8 mouse cellular contexts compared by ENCODE assay signal in the genomic region with DNA sequence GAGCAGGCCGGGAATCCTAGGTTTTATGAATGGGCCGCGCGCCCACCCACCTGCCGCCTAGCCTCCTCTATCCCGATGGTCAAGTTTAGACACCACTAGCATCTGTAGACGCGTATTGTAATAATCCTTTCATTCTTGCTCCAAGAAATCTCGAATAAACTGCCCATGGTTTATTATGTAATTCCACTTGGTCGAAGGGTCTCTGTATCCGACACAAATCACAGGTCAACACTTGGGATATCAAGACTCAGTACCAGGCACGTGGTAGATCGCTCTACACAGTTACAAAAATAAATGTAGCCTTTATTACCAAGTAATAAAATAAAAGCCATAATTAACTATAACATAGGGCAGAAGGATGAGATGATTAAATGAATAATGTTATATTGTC. TPM values are rescaled to one million over a fixed set of nuclear protein-coding genes. Genes with fewer than 3 reads are reported as not detected.
A peak's percentile ranks its signal among the peaks of the same experiment; 100 is the strongest.
DNase-seq lines count a peak whose midpoint lies in the region; ATAC-seq and TF ChIP-seq lines count a peak whose summit lies in the region.

No protein-coding gene starts in this region.

- H3K4me1 ChIP-seq in embryonic facial prominence, embryonic 12.5 days = peaks cover 16% of the 10 kb centered on the region; the same call in 1 of the 2 replicates
- H3K4me1 ChIP-seq in hindbrain, postnatal 0 days (ENCODE audit: insufficient read depth, low read length) = peaks cover 17% of the 10 kb centered on the region
- H3K4me1 ChIP-seq in midbrain, embryonic 16.5 days (ENCODE audit: control insufficient read depth, insufficient read depth, low read length) = peaks cover 20% of the 10 kb centered on the region

- peak overlapping the region; percentile 72 for H3K4me3 ChIP-seq in layer of hippocampus, adult 2 months
- H3K4me3 ChIP-seq in embryonic facial prominence, embryonic 12.5 days = peak overlapping the region; percentile 66
- H3K4me3 ChIP-seq in hindbrain, postnatal 0 days (ENCODE audit: low read length) = peak overlapping the region; percentile 75
- H3K4me3 ChIP-seq in midbrain, embryonic 16.5 days (ENCODE audit: low read depth, low read length) = peak overlapping the region; percentile 58

- DNase-seq in layer of hippocampus, adult 2 months (ENCODE audit: low spot score in 2 of 2) = no peak
- no peak for DNase-seq in layer of hippocampus, adult 18-20 months (ENCODE audit: low spot score in 2 of 2)
- no peak for DNase-seq in hindbrain, postnatal 0 days (ENCODE audit: low spot score)
- DNase-seq in left cerebral cortex, adult 11 months (ENCODE audit: low spot score) = no peak
- no peak for DNase-seq in spleen, postnatal 14 days (ENCODE audit: low spot score in 2 of 2)
- no peak for DNase-seq in urinary bladder, adult 2 months (ENCODE audit: low spot score)

- peak overlapping the region; percentile 98 for H3K27ac ChIP-seq in layer of hippocampus, adult 2 months
- no peak overlapping the region for H3K27ac ChIP-seq in embryonic facial prominence, embryonic 12.5 days
- 0 out of 2 replicates have a peak overlapping the region, but pooled peaks have one; percentile 98 for H3K27ac ChIP-seq in hindbrain, postnatal 0 days
- H3K27ac ChIP-seq in midbrain, embryonic 16.5 days (ENCODE audit: low read length) = peak overlapping the region; percentile 98

- peak; percentile 13; the same call in 1 of the 2 replicates for ATAC-seq in embryonic facial prominence, embryonic 12.5 days (ENCODE audit: insufficient number of reproducible peaks, insufficient read depth, low FRiP score, low TSS enrichment)
- ATAC-seq in hindbrain, postnatal 0 days = no peak
- no peak for ATAC-seq in midbrain, embryonic 16.5 days

- peak overlapping the region; percentile 43 for H3K4me2 ChIP-seq in embryonic facial prominence, embryonic 12.5 days (replicated peaks)
- peak overlapping the region; percentile 78 for H3K4me2 ChIP-seq in hindbrain, postnatal 0 days (ENCODE audit: low read depth, low read length)
- H3K4me2 ChIP-seq in midbrain, embryonic 16.5 days (ENCODE audit: low read length) = peak overlapping the region; percentile 52

- no peak overlapping the region for H3K9ac ChIP-seq in embryonic facial prominence, embryonic 12.5 days
- no peak overlapping the region for H3K9ac ChIP-seq in hindbrain, postnatal 0 days (replicated peaks; ENCODE audit: low read length)
- peak overlapping the region; percentile 82; the same call in 1 of the 2 replicates for H3K9ac ChIP-seq in midbrain, embryonic 16.5 days (ENCODE audit: low read depth, low read length)

- WGBS in embryonic facial prominence, embryonic 12.5 days = 13% methylated on average over 13 of the region's 13 CpGs
- 8% methylated on average over 13 of the region's 13 CpGs for WGBS in hindbrain, postnatal 0 days
- 12% methylated on average over 13 of the region's 13 CpGs for WGBS in midbrain, embryonic 16.5 days

- no peaks in the 10 kb centered on the region for H3K9me3 ChIP-seq in embryonic facial prominence, embryonic 12.5 days
- H3K9me3 ChIP-seq in hindbrain, postnatal 0 days (ENCODE audit: low read length) = no peaks in the 10 kb centered on the region
- no peaks in the 10 kb centered on the region for H3K9me3 ChIP-seq in midbrain, embryonic 16.5 days (replicated peaks; ENCODE audit: control insufficient read depth, low read length, poor library complexity, severe bottlenecking)

- peaks cover 37% of the 10 kb centered on the region for H3K36me3 ChIP-seq in embryonic facial prominence, embryonic 12.5 days
- peaks cover 27% of the 10 kb centered on the region for H3K36me3 ChIP-seq in hindbrain, postnatal 0 days (ENCODE audit: insufficient read depth, low read length)
- H3K36me3 ChIP-seq in midbrain, embryonic 16.5 days (ENCODE audit: control insufficient read depth, insufficient read depth, low read length) = peaks cover 23% of the 10 kb centered on the region

- no peaks in the 10 kb centered on the region for H3K27me3 ChIP-seq in embryonic facial prominence, embryonic 12.5 days
- H3K27me3 ChIP-seq in hindbrain, postnatal 0 days (ENCODE audit: insufficient read depth, low read length) = no peaks in the 10 kb centered on the region
- no peaks in the 10 kb centered on the region for H3K27me3 ChIP-seq in midbrain, embryonic 16.5 days (ENCODE audit: control insufficient read depth, insufficient read depth, low read depth, low read length)

- TF ChIP-seq CTCF in layer of hippocampus, adult 2 months (conservative IDR thresholded peaks at IDR 0.05) = no peak
- TF ChIP-seq CTCF in hindbrain, postnatal 0 days (IDR thresholded peaks at IDR 0.05; ENCODE audit: low read depth) = no peak

RNA-seq across cellular contexts. Expression of a gene that starts 0.8 kb away (rescaled TPM):
- 100 to 1,000 TPM; 106 to 109 TPM for total RNA-seq in layer of hippocampus, adult 2 months (2021)
- total RNA-seq in layer of hippocampus, adult 18-20 months (2021) = 100 to 1,000 TPM; 114 to 115 TPM
- polyA plus RNA-seq in embryonic facial prominence, embryonic 12.5 days (2016; fragmentation: Nextera tagmentation; extraction: Ambion mirVana) = 2.6 and 3.0 TPM in 2 replicates
- 127 TPM in 2 replicates for total RNA-seq in hindbrain, postnatal 0 days (2014; rRNA removed)
- polyA plus RNA-seq in hindbrain, postnatal 0 days (2015; fragmentation: Nextera tagmentation; extraction: Ambion mirVana) = 4.3 and 5.1 TPM in 2 replicates
- 5.0 and 5.1 TPM in 2 replicates for polyA plus RNA-seq in midbrain, embryonic 16.5 days (2015; fragmentation: Nextera tagmentation; extraction: Ambion mirVana)
- polyA plus RNA-seq in urinary bladder, adult 2 months (2012; rRNA removed) = 17.2 and 19.1 TPM in 2 replicates

RNA-seq across cellular contexts. Expression of a gene that starts 21.0 kb away (rescaled TPM):
- 10 to 100 TPM; 20.1 to 20.6 TPM for total RNA-seq in layer of hippocampus, adult 2 months (2021)
- 10 to 100 TPM; 18.6 to 23.2 TPM for total RNA-seq in layer of hippocampus, adult 18-20 months (2021)
- 23.1 and 24.8 TPM in 2 replicates for polyA plus RNA-seq in embryonic facial prominence, embryonic 12.5 days (2016; fragmentation: Nextera tagmentation; extraction: Ambion mirVana)
- 13.3 and 14.2 TPM in 2 replicates for total RNA-seq in hindbrain, postnatal 0 days (2014; rRNA removed)
- 11.9 and 12.9 TPM in 2 replicates for polyA plus RNA-seq in hindbrain, postnatal 0 days (2015; fragmentation: Nextera tagmentation; extraction: Ambion mirVana)
- 15.9 and 17.2 TPM in 2 replicates for polyA plus RNA-seq in midbrain, embryonic 16.5 days (2015; fragmentation: Nextera tagmentation; extraction: Ambion mirVana)
- polyA plus RNA-seq in urinary bladder, adult 2 months (2012; rRNA removed) = 15.3 and 16.6 TPM in 2 replicates

RNA-seq across cellular contexts. Expression of a gene that starts 30.4 kb away (rescaled TPM):
- 1 to 10 TPM; 1.3 to 2.4 TPM for total RNA-seq in layer of hippocampus, adult 2 months (2021)
- total RNA-seq in layer of hippocampus, adult 18-20 months (2021) = 1 to 10 TPM; 1.1 to 1.2 TPM
- 0.39 TPM in 1 of 2 replicates, not detected in the other for polyA plus RNA-seq in embryonic facial prominence, embryonic 12.5 days (2016; fragmentation: Nextera tagmentation; extraction: Ambion mirVana)
- total RNA-seq in hindbrain, postnatal 0 days (2014; rRNA removed) = not detected in 2 replicates
- not detected in 2 replicates for polyA plus RNA-seq in hindbrain, postnatal 0 days (2015; fragmentation: Nextera tagmentation; extraction: Ambion mirVana)
- polyA plus RNA-seq in midbrain, embryonic 16.5 days (2015; fragmentation: Nextera tagmentation; extraction: Ambion mirVana) = 0.74 TPM in 1 of 2 replicates, not detected in the other
- polyA plus RNA-seq in urinary bladder, adult 2 months (2012; rRNA removed) = 0.13 and 0.41 TPM in 2 replicates

RNA-seq across cellular contexts. Expression of a gene that starts 36.9 kb away (rescaled TPM):
- 100 to 1,000 TPM; 361 to 374 TPM for total RNA-seq in layer of hippocampus, adult 2 months (2021)
- 100 to 1,000 TPM; 367 to 379 TPM for total RNA-seq in layer of hippocampus, adult 18-20 months (2021)
- polyA plus RNA-seq in embryonic facial prominence, embryonic 12.5 days (2016; fragmentation: Nextera tagmentation; extraction: Ambion mirVana) = 474 and 481 TPM in 2 replicates
- total RNA-seq in hindbrain, postnatal 0 days (2014; rRNA removed) = 124 and 141 TPM in 2 replicates
- 351 and 362 TPM in 2 replicates for polyA plus RNA-seq in hindbrain, postnatal 0 days (2015; fragmentation: Nextera tagmentation; extraction: Ambion mirVana)
- 267 and 286 TPM in 2 replicates for polyA plus RNA-seq in midbrain, embryonic 16.5 days (2015; fragmentation: Nextera tagmentation; extraction: Ambion mirVana)
- 911 and 1,027 TPM in 2 replicates for polyA plus RNA-seq in urinary bladder, adult 2 months (2012; rRNA removed)

RNA-seq across cellular contexts. Expression of a gene that starts 42.1 kb away (rescaled TPM):
- total RNA-seq in layer of hippocampus, adult 2 months (2021) = 100 to 1,000 TPM; 128 to 133 TPM
- total RNA-seq in layer of hippocampus, adult 18-20 months (2021) = 100 to 1,000 TPM; 124 to 128 TPM
- 447 and 479 TPM in 2 replicates for polyA plus RNA-seq in embryonic facial prominence, embryonic 12.5 days (2016; fragmentation: Nextera tagmentation; extraction: Ambion mirVana)
- total RNA-seq in hindbrain, postnatal 0 days (2014; rRNA removed) = 453 and 498 TPM in 2 replicates
- polyA plus RNA-seq in hindbrain, postnatal 0 days (2015; fragmentation: Nextera tagmentation; extraction: Ambion mirVana) = 499 and 523 TPM in 2 replicates
- 387 and 401 TPM in 2 replicates for polyA plus RNA-seq in midbrain, embryonic 16.5 days (2015; fragmentation: Nextera tagmentation; extraction: Ambion mirVana)
- polyA plus RNA-seq in urinary bladder, adult 2 months (2012; rRNA removed) = 264 and 322 TPM in 2 replicates
